Mouse (Mus musculus): Measurements from ENCODE around the gene Sept11. TPM values are rescaled to one million over a fixed set of nuclear protein-coding genes. Genes with fewer than 3 reads are reported as not detected.

Gene Sept11
- total RNA-seq, 1 experiment = 124 TPM

- H3K27ac ChIP-seq (ENCODE audit: insufficient read depth, low read depth, low read length, poor library complexity, severe bottlenecking) = no peak overlapping the region
- in situ Hi-C loops (cut with MboI; ENCODE audit: low sequenced_read_pairs in 2 of 2, unreplicated experiment in 2 of 2) = no loop called here
- DNase-seq (ENCODE audit: low read depth, low spot score) = no peak
- H3K4me1 ChIP-seq (ENCODE audit: control insufficient read depth in 2 of 2, insufficient read depth in 2 of 2, low read length in 2 of 2, poor library complexity in 1 of 2) = peaks cover 0 to 24% of the 10 kb centered on the region in 2 experiments; a peak in 2 of 4 replicates
- no peak overlapping the region for H3K9ac ChIP-seq (ENCODE audit: insufficient read depth, low read depth, low read length, poor library complexity, severe bottlenecking)
- H3K36me3 ChIP-seq (ENCODE audit: control insufficient read depth, insufficient read depth, low read length, poor library complexity, severe bottlenecking) = peaks cover 6% of the 10 kb centered on the region; the same call in 1 of the 2 replicates
- no peaks in the 10 kb centered on the region for H3K9me3 ChIP-seq (ENCODE audit: control insufficient read depth, insufficient read depth, low read depth, low read length)
- H3K4me3 ChIP-seq (ENCODE audit: insufficient read depth in 1 of 2, low read depth in 1 of 2, low read length in 2 of 2, poor library complexity in 1 of 2, severe bottlenecking in 1 of 2) = no peak overlapping the region
- TF ChIP-seq MAFK (IDR thresholded peaks at IDR 0.05; ENCODE audit: insufficient read depth, low read depth, low read length) = no peak
- TF ChIP-seq ZC3H11A (IDR thresholded peaks at IDR 0.05; ENCODE audit: borderline replicate concordance, low read depth, low read length) = no peak
- no peak for TF ChIP-seq HCFC1 (IDR thresholded peaks at IDR 0.05; ENCODE audit: borderline replicate concordance, insufficient read depth, low read length)
- no peak for TF ChIP-seq ZNF384 (IDR thresholded peaks at IDR 0.05; ENCODE audit: low read depth, low read length)
- no peak for TF ChIP-seq CHD2 (IDR thresholded peaks at IDR 0.05; ENCODE audit: low read depth, low read length)
Observed at GRCm38 (mm10) chr5:93115854-93116253, 22.6 kb downstream of the Sept11 start.

GRCm38 (mm10) chr5:93117648-93118047 is 24.4 kb downstream of the Sept11 start:
- H3K4me1 ChIP-seq (ENCODE audit: control insufficient read depth in 2 of 2, insufficient read depth in 2 of 2, low read length in 2 of 2, poor library complexity in 1 of 2) = peaks cover 0 to 16% of the 10 kb centered on the region in 2 experiments; a peak in 2 of 4 replicates
- no peak overlapping the region for H3K4me3 ChIP-seq (ENCODE audit: insufficient read depth in 1 of 2, low read depth in 1 of 2, low read length in 2 of 2, poor library complexity in 1 of 2, severe bottlenecking in 1 of 2)
- no peak overlapping the region for H3K9ac ChIP-seq (ENCODE audit: insufficient read depth, low read depth, low read length, poor library complexity, severe bottlenecking)
- no peak for DNase-seq (ENCODE audit: low read depth, low spot score)
- TF ChIP-seq ZC3H11A (IDR thresholded peaks at IDR 0.05; ENCODE audit: borderline replicate concordance, low read depth, low read length) (no peak), ZNF384 (IDR thresholded peaks at IDR 0.05; ENCODE audit: low read depth, low read length) (no peak), MAFK (IDR thresholded peaks at IDR 0.05; ENCODE audit: insufficient read depth, low read depth, low read length) (no peak), HCFC1 (IDR thresholded peaks at IDR 0.05; ENCODE audit: borderline replicate concordance, insufficient read depth, low read length) (no peak), CHD2 (IDR thresholded peaks at IDR 0.05; ENCODE audit: low read depth, low read length) (no peak)
- H3K27ac ChIP-seq (ENCODE audit: insufficient read depth, low read depth, low read length, poor library complexity, severe bottlenecking) = no peak overlapping the region
- peaks cover 2% of the 10 kb centered on the region; the same call in 1 of the 2 replicates for H3K36me3 ChIP-seq (ENCODE audit: control insufficient read depth, insufficient read depth, low read length, poor library complexity, severe bottlenecking)
- in situ Hi-C loops (cut with MboI; ENCODE audit: low sequenced_read_pairs in 2 of 2, unreplicated experiment in 2 of 2) = no loop called here
- H3K9me3 ChIP-seq (ENCODE audit: control insufficient read depth, insufficient read depth, low read depth, low read length) = no peaks in the 10 kb centered on the region

- peaks cover 5 to 18% of the 10 kb centered on the region in 2 experiments for H3K4me1 ChIP-seq (ENCODE audit: control insufficient read depth in 2 of 2, insufficient read depth in 2 of 2, low read length in 2 of 2, poor library complexity in 1 of 2)
Observed at GRCm38 (mm10) chr5:93121660-93122059, 28.4 kb downstream of the Sept11 start.

GRCm38 (mm10) chr5:93124031-93124826 is 31.0 kb downstream of the Sept11 start:
- TF ChIP-seq MAFK (IDR thresholded peaks at IDR 0.05; ENCODE audit: insufficient read depth, low read depth, low read length) (no peak), ZC3H11A (IDR thresholded peaks at IDR 0.05; ENCODE audit: borderline replicate concordance, low read depth, low read length) (no peak), HCFC1 (IDR thresholded peaks at IDR 0.05; ENCODE audit: borderline replicate concordance, insufficient read depth, low read length) (no peak), ZNF384 (IDR thresholded peaks at IDR 0.05; ENCODE audit: low read depth, low read length) (no peak), CHD2 (IDR thresholded peaks at IDR 0.05; ENCODE audit: low read depth, low read length) (no peak)
- DNase-seq (ENCODE audit: low read depth, low spot score) = no peak
- Histone ChIP-seq H3K4me1 (ENCODE audit: control insufficient read depth in 2 of 2, insufficient read depth in 2 of 2, low read length in 2 of 2, poor library complexity in 1 of 2) (peaks cover 10 to 26% of the 10 kb centered on the region in 2 experiments), H3K4me3 (ENCODE audit: insufficient read depth in 1 of 2, low read depth in 1 of 2, low read length in 2 of 2, poor library complexity in 1 of 2, severe bottlenecking in 1 of 2) (no peak overlapping the region), H3K9me3 (ENCODE audit: control insufficient read depth, insufficient read depth, low read depth, low read length) (no peaks in the 10 kb centered on the region), H3K36me3 (ENCODE audit: control insufficient read depth, insufficient read depth, low read length, poor library complexity, severe bottlenecking) (no peaks in the 10 kb centered on the region), H3K27ac (ENCODE audit: insufficient read depth, low read depth, low read length, poor library complexity, severe bottlenecking) (no peak overlapping the region), H3K9ac (ENCODE audit: insufficient read depth, low read depth, low read length, poor library complexity, severe bottlenecking) (no peak overlapping the region)
- in situ Hi-C loops (cut with MboI; ENCODE audit: low sequenced_read_pairs in 2 of 2, unreplicated experiment in 2 of 2) = no loop called here

More at GRCm38 (mm10) chr5:93121660-93122059, 28.4 kb downstream of the Sept11 start:
- Histone ChIP-seq H3K9ac (ENCODE audit: insufficient read depth, low read depth, low read length, poor library complexity, severe bottlenecking) (no peak overlapping the region), H3K36me3 (ENCODE audit: control insufficient read depth, insufficient read depth, low read length, poor library complexity, severe bottlenecking) (no peaks in the 10 kb centered on the region), H3K4me3 (ENCODE audit: insufficient read depth in 1 of 2, low read depth in 1 of 2, low read length in 2 of 2, poor library complexity in 1 of 2, severe bottlenecking in 1 of 2) (no peak overlapping the region), H3K27ac (ENCODE audit: insufficient read depth, low read depth, low read length, poor library complexity, severe bottlenecking) (no peak overlapping the region), H3K9me3 (ENCODE audit: control insufficient read depth, insufficient read depth, low read depth, low read length) (no peaks in the 10 kb centered on the region)
- in situ Hi-C loops (cut with MboI; ENCODE audit: low sequenced_read_pairs in 2 of 2, unreplicated experiment in 2 of 2) = no loop called here
- DNase-seq (ENCODE audit: low read depth, low spot score) = no peak
- TF ChIP-seq HCFC1 (IDR thresholded peaks at IDR 0.05; ENCODE audit: borderline replicate concordance, insufficient read depth, low read length) = no peak
- TF ChIP-seq ZC3H11A (IDR thresholded peaks at IDR 0.05; ENCODE audit: borderline replicate concordance, low read depth, low read length) = no peak
- no peak for TF ChIP-seq CHD2 (IDR thresholded peaks at IDR 0.05; ENCODE audit: low read depth, low read length)
- no peak for TF ChIP-seq MAFK (IDR thresholded peaks at IDR 0.05; ENCODE audit: insufficient read depth, low read depth, low read length)
- no peak for TF ChIP-seq ZNF384 (IDR thresholded peaks at IDR 0.05; ENCODE audit: low read depth, low read length)

Data from ES-E14 (cell line).